Mouse (Mus musculus): ENCODE measurements at regions not wholly inside any gene's neighbourhood (a gene's known extent, or its start where the extent isn't known, plus 50 kb on each side); places are given as distances from the start of the nearest gene placed in this dataset.

- no peak for TF ChIP-seq CTCF (IDR thresholded peaks at IDR 0.05; ENCODE audit: low read depth, low read length)
- TF ChIP-seq POLR2A (IDR thresholded peaks at IDR 0.05; ENCODE audit: insufficient read depth, low read length), result no peak
- TF ChIP-seq EP300 (IDR thresholded peaks at IDR 0.05; ENCODE audit: insufficient read depth, low read depth, low read length), result no peak
Observed at GRCm38 (mm10) chr2:171862626-171863025, 180.6 kb downstream of the Cbln4 start.

All from ES-Bruce4 (cell line).